Mouse (Mus musculus): ENCODE results near the gene Zfp472. TPM values are rescaled to one million over a fixed set of nuclear protein-coding genes. Genes with fewer than 3 reads are reported as not detected.

Gene Zfp472
- polyA plus RNA-seq, 1 experiment from 2014 or later: 6.2 TPM

GRCm38 (mm10) chr17:32947215-32947914, 18.2 kb upstream of the Zfp472 start, which contains the start of gene Cyp4f13:
Gene Cyp4f13, minus strand, starts transcription at chr17:32947402.
- H3K4me2 ChIP-seq: peak within 1 kb of the TSS; percentile 93
- 0 out of 2 replicates have a peak, but pooled peaks cover 5% of the 10 kb centered on the region for H3K36me3 ChIP-seq
- H3K9me3 ChIP-seq: no peaks in the 10 kb centered on the region
- WGBS: 21% methylated on average over 12 of the region's 12 CpGs
- H3K27ac ChIP-seq (replicated peaks): peak within 1 kb of the TSS; percentile 74
- H3K9ac ChIP-seq: peak within 1 kb of the TSS; percentile 83
- peak within 1 kb of the TSS; percentile 66 for H3K4me3 ChIP-seq
- H3K4me1 ChIP-seq: peaks cover 16% of the 10 kb centered on the region
- peak; percentile 88 for ATAC-seq (ENCODE audit: extremely low read depth, insufficient number of reproducible peaks, low FRiP score, low TSS enrichment)
- H3K27me3 ChIP-seq (replicated peaks): peaks cover 4% of the 10 kb centered on the region; the same call in 1 of the 2 replicates

- H3K9ac ChIP-seq: no peak overlapping the region
- WGBS: 85% methylated on average over 3 of the region's 3 CpGs
- H3K27me3 ChIP-seq (replicated peaks): peaks cover 7% of the 10 kb centered on the region; the same call in 1 of the 2 replicates
- no peak for ATAC-seq (ENCODE audit: extremely low read depth, insufficient number of reproducible peaks, low FRiP score, low TSS enrichment)
- H3K27ac ChIP-seq (replicated peaks): no peak overlapping the region
- no peaks in the 10 kb centered on the region for H3K9me3 ChIP-seq
- H3K4me2 ChIP-seq: no peak overlapping the region
- H3K4me1 ChIP-seq: peaks cover 16% of the 10 kb centered on the region
- H3K36me3 ChIP-seq: no peaks in the 10 kb centered on the region
- no peak overlapping the region for H3K4me3 ChIP-seq
Observed at GRCm38 (mm10) chr17:32950136-32950535, 15.5 kb upstream of the Zfp472 start.

- Histone ChIP-seq H3K9ac (no peak overlapping the region), H3K4me1 (peaks cover 16% of the 10 kb centered on the region), H3K9me3 (no peaks in the 10 kb centered on the region), H3K27me3 (replicated peaks) (peaks cover 7% of the 10 kb centered on the region; the same call in 1 of the 2 replicates), H3K27ac (replicated peaks) (no peak overlapping the region), H3K36me3 (no peaks in the 10 kb centered on the region), H3K4me3 (no peak overlapping the region), H3K4me2 (no peak overlapping the region)
- 69% methylated on average over 11 of the region's 11 CpGs for WGBS
- ATAC-seq (ENCODE audit: extremely low read depth, insufficient number of reproducible peaks, low FRiP score, low TSS enrichment): no peak
Observed at GRCm38 (mm10) chr17:32951006-32951405, 14.6 kb upstream of the Zfp472 start.

GRCm38 (mm10) chr17:32951441-32951840, 14.2 kb upstream of the Zfp472 start:
- Histone ChIP-seq H3K4me1 (peaks cover 12% of the 10 kb centered on the region), H3K27me3 (replicated peaks) (peaks cover 7% of the 10 kb centered on the region; the same call in 1 of the 2 replicates), H3K36me3 (no peaks in the 10 kb centered on the region), H3K27ac (replicated peaks) (no peak overlapping the region), H3K9me3 (no peaks in the 10 kb centered on the region), H3K4me3 (no peak overlapping the region), H3K4me2 (no peak overlapping the region), H3K9ac (no peak overlapping the region)
- no peak for ATAC-seq (ENCODE audit: extremely low read depth, insufficient number of reproducible peaks, low FRiP score, low TSS enrichment)
- WGBS: 27% methylated on average over 16 of the region's 16 CpGs

GRCm38 (mm10) chr17:32965253-32965622, 376 bp upstream of the Zfp472 start:
- Histone ChIP-seq H3K4me3 (peak overlapping the region; percentile 94), H3K9ac (peak overlapping the region; percentile 89), H3K27me3 (replicated peaks) (no peaks in the 10 kb centered on the region), H3K36me3 (no peaks in the 10 kb centered on the region), H3K9me3 (peaks cover 4% of the 10 kb centered on the region; the same call in 1 of the 2 replicates), H3K27ac (replicated peaks) (peak overlapping the region; percentile 91), H3K4me1 (peaks cover 20% of the 10 kb centered on the region), H3K4me2 (peak overlapping the region; percentile 81)
- WGBS: under 1% methylated on average over 14 of the region's 14 CpGs
- ATAC-seq (ENCODE audit: extremely low read depth, insufficient number of reproducible peaks, low FRiP score, low TSS enrichment): peak; percentile 47; the same call in 1 of the 2 replicates

- Histone ChIP-seq H3K9me3 (no peaks in the 10 kb centered on the region), H3K4me3 (no peak overlapping the region), H3K27ac (replicated peaks) (no peak overlapping the region), H3K4me1 (no peaks in the 10 kb centered on the region), H3K27me3 (replicated peaks) (no peaks in the 10 kb centered on the region), H3K36me3 (peaks cover 41% of the 10 kb centered on the region), H3K9ac (no peak overlapping the region), H3K4me2 (no peak overlapping the region)
- 66% methylated on average over 4 of the region's 4 CpGs for WGBS
- ATAC-seq (ENCODE audit: extremely low read depth, insufficient number of reproducible peaks, low FRiP score, low TSS enrichment): no peak
Observed at GRCm38 (mm10) chr17:32981361-32981760, 15.7 kb downstream of the Zfp472 start.

GRCm38 (mm10) chr17:32986301-32986700, 20.7 kb downstream of the Zfp472 start:
- ATAC-seq (ENCODE audit: extremely low read depth, insufficient number of reproducible peaks, low FRiP score, low TSS enrichment): no peak
- 61% methylated on average over 4 of the region's 4 CpGs for WGBS
- Histone ChIP-seq H3K9ac (no peak overlapping the region), H3K4me1 (no peaks in the 10 kb centered on the region), H3K4me2 (no peak overlapping the region), H3K9me3 (no peaks in the 10 kb centered on the region), H3K4me3 (no peak overlapping the region), H3K36me3 (0 out of 2 replicates have a peak, but pooled peaks cover 2% of the 10 kb centered on the region), H3K27ac (replicated peaks) (no peak overlapping the region), H3K27me3 (replicated peaks) (no peaks in the 10 kb centered on the region)

GRCm38 (mm10) chr17:32991965-32992698, 26.5 kb downstream of the Zfp472 start:
- no peak for ATAC-seq (ENCODE audit: extremely low read depth, insufficient number of reproducible peaks, low FRiP score, low TSS enrichment)
- Histone ChIP-seq H3K27ac (replicated peaks) (no peak overlapping the region), H3K27me3 (replicated peaks) (no peaks in the 10 kb centered on the region), H3K36me3 (peaks cover 26% of the 10 kb centered on the region), H3K9ac (peak overlapping the region; percentile 88; the same call in 1 of the 2 replicates), H3K9me3 (no peaks in the 10 kb centered on the region), H3K4me1 (peaks cover 10% of the 10 kb centered on the region), H3K4me2 (peak overlapping the region; percentile 86), H3K4me3 (peak overlapping the region; percentile 78)
- WGBS: 62% methylated on average over 12 of the region's 12 CpGs

GRCm38 (mm10) chr17:32992699-32993474, 27.3 kb downstream of the Zfp472 start, which contains the start of gene Zfp952:
Gene Zfp952, plus strand, starts transcription at chr17:32993129.
- WGBS: 2% methylated on average over 21 of the region's 21 CpGs
- no peaks in the 10 kb centered on the region for H3K9me3 ChIP-seq
- H3K36me3 ChIP-seq: peaks cover 26% of the 10 kb centered on the region
- ATAC-seq (ENCODE audit: extremely low read depth, insufficient number of reproducible peaks, low FRiP score, low TSS enrichment): peak; percentile 63
- H3K4me1 ChIP-seq: peaks cover 10% of the 10 kb centered on the region
- peak within 1 kb of the TSS; percentile 51 for H3K27ac ChIP-seq (replicated peaks)
- peak within 1 kb of the TSS; percentile 86 for H3K4me2 ChIP-seq
- no peaks in the 10 kb centered on the region for H3K27me3 ChIP-seq (replicated peaks)
- peak within 1 kb of the TSS; percentile 78 for H3K4me3 ChIP-seq
- peak within 1 kb of the TSS; percentile 88 for H3K9ac ChIP-seq

- Histone ChIP-seq H3K9ac (no peak overlapping the region), H3K27me3 (replicated peaks) (no peaks in the 10 kb centered on the region), H3K36me3 (peaks cover 68% of the 10 kb centered on the region), H3K4me3 (no peak overlapping the region), H3K4me1 (peaks cover 10% of the 10 kb centered on the region), H3K4me2 (no peak overlapping the region), H3K9me3 (peaks cover 13% of the 10 kb centered on the region), H3K27ac (replicated peaks) (no peak overlapping the region)
- 89% methylated on average over 2 of the region's 2 CpGs for WGBS
- no peak for ATAC-seq (ENCODE audit: extremely low read depth, insufficient number of reproducible peaks, low FRiP score, low TSS enrichment)
Observed at GRCm38 (mm10) chr17:32998492-32998891, 32.9 kb downstream of the Zfp472 start.

GRCm38 (mm10) chr17:33008337-33008736, 42.7 kb downstream of the Zfp472 start:
- Histone ChIP-seq H3K27me3 (replicated peaks) (no peaks in the 10 kb centered on the region), H3K4me3 (no peak overlapping the region), H3K9me3 (peaks cover 21% of the 10 kb centered on the region), H3K4me2 (no peak overlapping the region), H3K36me3 (peaks cover 28% of the 10 kb centered on the region), H3K9ac (no peak overlapping the region), H3K27ac (replicated peaks) (no peak overlapping the region), H3K4me1 (no peaks in the 10 kb centered on the region)
- ATAC-seq (ENCODE audit: extremely low read depth, insufficient number of reproducible peaks, low FRiP score, low TSS enrichment): no peak
- 40% methylated on average over 9 of the region's 9 CpGs for WGBS

Data from heart, embryonic 13.5 days (tissue).